Mouse (Mus musculus) kidney, postnatal 4 days (tissue): Measurements from ENCODE around the gene Tmem132e.

Source experiments
- DNase-seq, 2 experiments: peaks; one replicate each; pipeline ENCODE4 v3.0.0; 2021; ENCODE audit warnings: mixed read lengths in 2 of 2

Tmem132e gene

DNA sequence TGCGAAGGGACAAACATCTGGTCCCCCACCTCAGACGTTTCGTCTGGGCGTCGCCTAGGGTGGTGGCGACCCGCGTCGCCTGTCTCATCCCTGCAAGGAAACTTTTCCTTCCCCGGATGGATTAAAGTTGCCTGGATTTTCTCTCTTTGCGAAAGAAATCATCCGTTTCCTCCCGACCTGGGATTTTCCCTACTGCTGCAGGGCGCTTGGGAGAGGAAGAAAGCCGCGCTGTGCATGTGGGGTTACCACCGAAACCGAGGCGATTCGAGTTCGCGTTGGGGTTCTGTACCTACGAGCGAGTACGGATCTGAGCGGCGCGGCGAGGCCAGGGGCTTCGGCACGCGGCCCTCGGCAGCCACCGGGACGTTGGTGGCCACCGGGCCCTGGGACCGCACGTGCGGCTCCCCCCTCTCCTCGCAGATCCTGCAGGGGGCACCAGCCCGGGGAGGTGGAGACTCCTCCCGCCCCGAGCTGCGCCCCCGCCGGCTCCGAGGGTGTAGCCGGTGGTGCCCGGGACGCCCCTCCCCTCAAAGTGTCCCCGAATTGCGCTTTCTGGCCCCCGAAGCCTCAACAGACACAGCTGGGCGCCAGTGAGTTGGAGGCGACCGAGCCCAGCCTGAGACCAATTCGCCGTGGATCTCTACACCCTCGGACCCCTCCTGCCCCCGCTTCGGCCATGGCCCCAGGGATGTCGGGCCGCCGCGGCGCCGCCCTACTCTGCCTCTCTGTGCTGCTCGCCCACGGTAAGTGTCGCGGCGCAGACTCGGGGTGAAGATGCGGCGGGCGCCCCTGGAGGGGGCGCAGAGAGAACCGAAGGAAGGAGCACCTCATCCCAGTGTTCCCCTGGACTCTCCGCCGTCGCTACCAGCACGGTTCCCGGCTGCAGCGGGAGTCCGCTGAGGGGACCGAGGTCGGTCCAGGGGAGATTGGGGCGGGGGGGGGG is at the start of gene Tmem132e:
Gene Tmem132e (plus strand): TSS at position 530 of the 943 bp plus-strand sequence.
- peak; percentile 34 to 40 for DNase-seq

GRCm38 (mm10) chr11:82339921-82340401 is 48.7 kb upstream of the Tmem132e start:
- DNase-seq, result peak; percentile 43 to 54

DNA sequence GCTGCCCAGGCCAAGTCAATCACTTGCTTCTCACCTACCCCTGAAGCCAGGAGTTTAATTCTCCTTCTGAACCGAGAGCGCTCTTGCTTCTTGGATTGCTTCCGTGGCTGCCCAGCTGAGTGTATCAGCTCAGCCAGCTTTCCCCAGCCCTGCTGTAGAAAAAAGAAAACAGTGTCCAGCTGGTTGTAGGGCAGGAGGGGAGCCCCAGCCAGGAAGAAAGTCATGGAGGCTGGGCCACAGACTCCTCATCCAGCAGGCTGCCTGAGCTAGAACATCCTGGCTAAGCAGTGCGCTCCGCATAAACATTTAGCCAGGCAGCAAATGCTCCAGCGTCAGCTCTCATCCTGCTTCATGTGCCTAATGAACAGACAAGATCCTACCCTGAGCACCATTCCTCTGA is 48.3 kb upstream of the Tmem132e start:
- DNase-seq, result peak; percentile 12 to 28

GRCm38 (mm10) chr11:82340900-82341299 is 47.8 kb upstream of the Tmem132e start:
- no peak for DNase-seq

GRCm38 (mm10) chr11:82351039-82351438 is 37.7 kb upstream of the Tmem132e start:
- DNase-seq, result no peak

GRCm38 (mm10) chr11:82370151-82370550 is 18.5 kb upstream of the Tmem132e start:
- no peak for DNase-seq

GRCm38 (mm10) chr11:82371577-82371976 is 17.1 kb upstream of the Tmem132e start:
- DNase-seq, result peak; percentile 56 to 60

DNA sequence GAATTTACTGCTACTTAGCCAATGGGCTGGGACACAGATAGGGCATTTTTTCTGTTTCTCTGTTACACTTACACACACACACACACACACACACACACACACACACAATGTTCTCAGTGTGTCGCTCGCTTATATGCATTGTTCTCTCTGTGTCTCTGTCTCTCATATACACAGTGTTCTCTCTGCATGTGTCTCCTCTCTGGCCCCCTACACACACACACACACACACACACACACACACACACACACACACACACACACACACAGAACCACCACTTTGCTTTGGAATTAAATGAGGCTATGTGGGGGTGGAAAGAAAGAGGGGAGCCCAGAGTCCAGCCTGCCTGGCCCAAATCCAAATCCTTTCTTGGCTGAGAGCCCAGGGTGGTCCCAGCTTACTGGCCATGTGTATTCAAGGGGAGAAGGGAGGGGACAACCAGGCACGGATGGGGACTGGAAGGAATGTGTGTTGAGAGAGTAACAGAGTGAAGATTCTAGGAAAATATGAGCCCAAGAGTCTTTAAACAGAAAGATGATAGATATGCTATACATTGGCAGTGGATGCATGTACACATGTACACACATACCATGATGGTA is 8.0 kb upstream of the Tmem132e start:
- peak; percentile 55 to 60 for DNase-seq

- peak; percentile 62 to 70 for DNase-seq
Observed at GRCm38 (mm10) chr11:82386970-82387540, 1.6 kb upstream of the Tmem132e start.

GRCm38 (mm10) chr11:82387711-82388341 is 874 bp upstream of the Tmem132e start:
- peak; percentile 25 to 34 for DNase-seq

- peak; percentile 41 to 56 for DNase-seq
Observed at GRCm38 (mm10) chr11:82389396-82390291, 944 bp downstream of the Tmem132e start.

DNA sequence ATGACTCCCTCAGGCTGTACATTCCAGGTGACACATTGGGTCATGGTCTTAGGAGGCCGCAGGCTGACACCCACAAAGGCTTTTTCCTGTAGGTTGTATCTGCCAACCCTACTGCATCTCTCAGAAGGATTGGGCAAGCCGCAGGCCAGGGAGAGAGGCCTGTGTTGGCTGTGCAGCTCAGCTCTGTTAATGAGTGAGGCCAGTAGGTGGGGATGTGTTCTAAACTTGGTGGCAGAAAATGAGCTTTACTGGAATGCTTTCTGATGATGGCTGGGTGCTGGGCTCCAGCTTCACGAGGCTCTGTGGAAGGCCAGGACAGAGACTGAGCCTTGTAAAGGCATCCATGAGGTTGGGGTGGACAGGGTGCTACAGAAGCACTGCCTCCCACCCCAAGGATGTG is 3.6 kb downstream of the Tmem132e start:
- DNase-seq, result no peak

- peak; percentile 67 for DNase-seq
Observed at GRCm38 (mm10) chr11:82399621-82400020, 10.9 kb downstream of the Tmem132e start.

- peak; percentile 65 to 66 for DNase-seq
Observed at GRCm38 (mm10) chr11:82405641-82406040, 16.9 kb downstream of the Tmem132e start.

DNA sequence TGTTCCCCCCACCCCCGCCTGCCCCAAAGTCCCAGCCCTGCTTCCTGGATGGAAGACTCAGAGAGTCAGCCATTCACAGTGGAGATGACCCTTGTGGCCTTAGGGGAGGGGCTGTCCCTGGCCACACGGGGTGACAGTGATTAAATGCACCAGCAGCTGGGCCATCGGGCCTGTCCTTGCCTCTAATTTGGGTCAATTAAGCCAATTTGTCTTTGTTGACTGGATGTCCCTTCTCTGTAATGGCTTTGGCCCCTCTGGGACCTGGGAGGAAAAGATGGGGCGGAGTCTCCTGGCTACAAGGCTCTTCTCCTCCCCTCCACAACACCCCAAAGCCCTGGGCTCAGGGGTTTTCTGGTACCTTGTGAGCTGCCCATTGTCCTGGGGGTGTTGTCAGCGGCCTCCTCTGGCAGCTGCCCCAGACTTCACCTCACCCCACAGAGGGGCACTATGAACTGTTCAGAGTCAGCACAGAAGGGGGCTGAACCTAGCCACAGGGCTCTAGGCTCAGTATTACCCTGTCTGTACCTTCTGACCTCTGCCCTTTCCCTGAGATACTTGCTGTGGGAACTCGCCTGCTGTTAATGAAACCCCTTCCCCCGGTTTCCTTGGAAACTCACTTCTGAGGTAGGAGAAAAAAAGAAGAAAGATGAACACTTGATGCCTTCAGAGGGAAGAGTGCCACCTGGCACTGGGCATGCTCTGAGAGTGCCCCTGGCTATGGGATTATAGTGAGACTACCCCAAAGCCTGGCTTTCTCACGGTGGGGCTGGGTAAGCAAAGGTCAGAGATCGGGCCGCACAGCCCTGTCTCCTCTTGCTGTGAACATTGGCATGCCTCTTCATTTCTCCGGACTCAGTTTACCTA is 17.9 kb downstream of the Tmem132e start:
- DNase-seq, result peak; percentile 65 to 71

- no peak for DNase-seq
Observed at GRCm38 (mm10) chr11:82412496-82412895, 23.8 kb downstream of the Tmem132e start.

- DNase-seq, result no peak
Observed at GRCm38 (mm10) chr11:82418337-82419041, 29.8 kb downstream of the Tmem132e start.

DNA sequence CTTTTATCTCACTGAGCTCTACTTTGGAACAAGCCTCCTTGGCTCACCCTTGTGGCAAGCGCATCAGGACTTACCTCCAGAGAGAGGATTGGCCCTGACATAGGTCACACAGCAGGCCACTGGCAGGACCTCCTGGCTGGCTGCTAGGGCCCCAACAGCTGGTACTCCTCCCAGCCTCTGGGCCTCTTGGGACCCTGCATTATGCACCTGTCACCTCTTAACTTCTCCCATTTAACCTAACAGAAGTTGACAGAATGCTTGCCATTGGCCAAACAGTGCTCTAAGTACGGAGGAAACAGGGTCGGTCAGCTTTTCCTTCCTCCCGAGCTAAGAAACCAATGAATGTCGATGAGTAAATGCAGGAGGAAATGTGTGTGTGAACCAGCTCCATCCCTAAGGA is 33.2 kb downstream of the Tmem132e start:
- no peak for DNase-seq

DNA sequence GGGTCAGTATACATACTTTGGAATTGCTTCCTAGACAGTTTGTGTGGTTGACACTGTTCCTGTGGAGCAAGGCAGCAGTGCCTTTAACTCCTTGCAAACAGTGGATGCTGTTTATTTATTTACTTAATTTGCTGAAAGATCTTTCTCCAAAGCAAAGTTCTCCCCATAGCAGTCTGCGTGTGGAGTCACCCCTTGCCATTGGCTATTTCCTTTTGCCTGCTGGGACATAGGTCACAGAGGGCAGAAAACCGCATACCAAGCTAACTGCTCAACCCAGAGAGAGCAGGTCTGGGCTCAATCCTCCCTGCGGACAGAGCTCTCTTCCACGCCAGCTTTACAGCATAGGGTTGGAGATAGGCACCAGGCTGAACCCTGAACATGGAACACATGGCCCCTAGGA is 34.8 kb downstream of the Tmem132e start:
- no peak for DNase-seq

DNA sequence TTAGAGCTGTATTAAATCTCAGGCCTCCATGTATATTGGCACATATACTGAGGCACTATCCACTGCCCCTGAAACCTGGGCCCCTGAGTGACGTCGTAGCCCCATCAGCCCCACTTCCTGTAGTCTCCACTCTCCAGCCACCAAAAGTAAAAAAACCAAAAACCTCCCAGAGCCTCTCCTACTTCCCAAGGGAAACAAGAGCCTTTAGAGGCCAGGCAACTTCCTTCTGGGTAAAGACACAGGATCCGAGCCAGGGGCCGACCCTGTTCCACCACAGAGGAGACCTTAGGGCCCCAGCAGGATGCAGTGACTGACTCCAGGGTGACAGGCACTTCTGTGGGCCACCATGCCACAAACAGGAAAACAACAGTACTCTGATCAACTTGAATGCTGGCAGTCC is 40.1 kb downstream of the Tmem132e start:
- no peak for DNase-seq
